In genomic region chr5:22224515-22224914, GRCm38 (mm10) we compare ENCODE assay signal across 21 mouse cellular contexts.
DNase-seq lines count a peak whose midpoint lies in the region; ATAC-seq and TF ChIP-seq lines count a peak whose summit lies in the region.
"Had no signal": no experiment of that assay in that cellular context is flagged by ENCODE, and none has a peak within 500 bp of the region (broad histone marks: within the 10 kb centered on the region; RNA-seq: fewer than 3 reads in every experiment).

No protein-coding gene starts in this region.

- H3K27ac ChIP-seq in liver, postnatal 0 days (ENCODE audit: low read depth): no peak overlapping the region
- H3K27ac ChIP-seq in embryonic facial prominence, embryonic 10.5 days (replicated peaks): no peak overlapping the region
- H3K27ac ChIP-seq: embryonic facial prominence, embryonic 12.5 days; forebrain, embryonic 12.5 days; heart, embryonic 10.5 days; hindbrain, embryonic 13.5 days; limb, embryonic 13.5 days; midbrain, embryonic 15.5 days; neural tube, embryonic 13.5 days had no signal

- no peaks in the 10 kb centered on the region for H3K79me3 ChIP-seq in C2C12 (ENCODE audit: low read depth)

- no peak overlapping the region for H3K4me2 ChIP-seq in liver, postnatal 0 days (ENCODE audit: low read depth, low read length)
- H3K4me2 ChIP-seq: embryonic facial prominence, embryonic 12.5 days; forebrain, embryonic 12.5 days; hindbrain, embryonic 13.5 days; limb, embryonic 13.5 days; midbrain, embryonic 15.5 days; neural tube, embryonic 13.5 days had no signal

- no peak for ATAC-seq in liver, postnatal 0 days
- ATAC-seq: midbrain, embryonic 15.5 days had no signal

- H3K4me3 ChIP-seq in C2C12 (ENCODE audit: insufficient read depth, poor library complexity, severe bottlenecking): no peak overlapping the region
- H3K4me3 ChIP-seq in liver, postnatal 0 days (ENCODE audit: low read depth, low read length): no peak overlapping the region
- H3K4me3 ChIP-seq in embryonic facial prominence, embryonic 10.5 days: no peak overlapping the region
- H3K4me3 ChIP-seq: embryonic facial prominence, embryonic 12.5 days; forebrain, embryonic 12.5 days; heart, embryonic 10.5 days; hindbrain, embryonic 13.5 days; limb, embryonic 13.5 days; midbrain, embryonic 15.5 days; neural tube, embryonic 13.5 days had no signal

- no peaks in the 10 kb centered on the region for H3K9me3 ChIP-seq in liver, postnatal 0 days (ENCODE audit: low read length)
- H3K9me3 ChIP-seq in embryonic facial prominence, embryonic 10.5 days: no peaks in the 10 kb centered on the region
- H3K9me3 ChIP-seq: embryonic facial prominence, embryonic 12.5 days; heart, embryonic 10.5 days; hindbrain, embryonic 13.5 days; midbrain, embryonic 15.5 days; neural tube, embryonic 13.5 days had no signal

- peak; percentile 1 for DNase-seq in kidney, postnatal 14 days
- DNase-seq in kidney, adult 11 months: no peak
- peak; percentile 71 for DNase-seq in 3T3-L1 (ENCODE audit: low read depth, low spot score)
- DNase-seq in liver, postnatal 0 days: peak; percentile 15
- no peak for DNase-seq in gastrocnemius, postnatal 25 days
- no peak for DNase-seq in embryonic facial prominence, embryonic 10.5 days (ENCODE audit: low spot score)
- DNase-seq: adrenal gland, adult 8-10 months; gastrocnemius, postnatal 36 days; heart, postnatal 36 days; kidney, adult 8-10 months; kidney, postnatal 10 days; layer of hippocampus, postnatal 36 days; lung, adult 18-20 months had no signal

- H3ac ChIP-seq in C2C12 (ENCODE audit: control insufficient read depth, insufficient read length, low read depth): no peak overlapping the region

- H3K4me1 ChIP-seq in liver, postnatal 0 days (ENCODE audit: insufficient read depth): no peaks in the 10 kb centered on the region
- H3K4me1 ChIP-seq in embryonic facial prominence, embryonic 10.5 days: no peaks in the 10 kb centered on the region
- H3K4me1 ChIP-seq: embryonic facial prominence, embryonic 12.5 days; forebrain, embryonic 12.5 days; hindbrain, embryonic 13.5 days; limb, embryonic 13.5 days; midbrain, embryonic 15.5 days; neural tube, embryonic 13.5 days had no signal

- H3K9ac ChIP-seq in liver, postnatal 0 days (replicated peaks): no peak overlapping the region
- H3K9ac ChIP-seq: embryonic facial prominence, embryonic 12.5 days; forebrain, embryonic 12.5 days; hindbrain, embryonic 13.5 days; limb, embryonic 13.5 days; midbrain, embryonic 15.5 days; neural tube, embryonic 13.5 days had no signal

- 24% methylated on average over 4 of the region's 4 CpGs for WGBS in liver, postnatal 0 days (ENCODE audit: insufficient replicate concordance)
- WGBS in embryonic facial prominence, embryonic 10.5 days: 74% methylated on average over 4 of the region's 4 CpGs

- H3K36me3 ChIP-seq in C2C12 (ENCODE audit: control insufficient read depth, insufficient read depth): no peaks in the 10 kb centered on the region
- H3K36me3 ChIP-seq in liver, postnatal 0 days (replicated peaks; ENCODE audit: insufficient read depth, low read length): no peaks in the 10 kb centered on the region
- no peaks in the 10 kb centered on the region for H3K36me3 ChIP-seq in embryonic facial prominence, embryonic 10.5 days (replicated peaks)
- H3K36me3 ChIP-seq: embryonic facial prominence, embryonic 12.5 days; forebrain, embryonic 12.5 days; heart, embryonic 10.5 days; limb, embryonic 13.5 days; midbrain, embryonic 15.5 days had no signal

- no peak for TF ChIP-seq EP300 in liver, postnatal 0 days (IDR thresholded peaks at IDR 0.05; ENCODE audit: low read depth)

- H3K27me3 ChIP-seq in C2C12 (ENCODE audit: control insufficient read depth, insufficient read depth, insufficient read length): no peaks in the 10 kb centered on the region
- H3K27me3 ChIP-seq in liver, postnatal 0 days (ENCODE audit: insufficient read depth, low read length): no peaks in the 10 kb centered on the region
- no peaks in the 10 kb centered on the region for H3K27me3 ChIP-seq in embryonic facial prominence, embryonic 10.5 days (replicated peaks; ENCODE audit: low read depth, poor library complexity, severe bottlenecking)
- H3K27me3 ChIP-seq: embryonic facial prominence, embryonic 12.5 days; forebrain, embryonic 12.5 days; hindbrain, embryonic 13.5 days; limb, embryonic 13.5 days; midbrain, embryonic 15.5 days; neural tube, embryonic 13.5 days had no signal

- no peak for TF ChIP-seq CTCF in C2C12 (IDR thresholded peaks at IDR 0.05; ENCODE audit: control insufficient read depth, insufficient read depth, insufficient read length)
- TF ChIP-seq CTCF in liver, postnatal 0 days (IDR thresholded peaks at IDR 0.05; ENCODE audit: low read depth): no peak

- no peaks in the 10 kb centered on the region for H3K79me2 ChIP-seq in C2C12 (ENCODE audit: control insufficient read depth, insufficient read depth)

TF ChIP-seq in C2C12, 6 proteins besides CTCF, POLR2A, EP300 and RAD21:
- TF ChIP-seq CEBPB (IDR thresholded peaks at IDR 0.05; ENCODE audit: low read depth): no peak
- TF ChIP-seq MAX (IDR thresholded peaks at IDR 0.05): peak; percentile 46
- TF ChIP-seq USF1 (IDR thresholded peaks at IDR 0.05; ENCODE audit: low read depth): no peak
TF ChIP-seq in C2C12: peak in this region for 1.

Comparison
In these comparisons a context has a peak if more than half of its experiments do, and no peak if none do; other contexts are left out.
1. DNase-seq: peak in kidney, postnatal 14 days (single experiment), 3T3-L1 (single experiment) and liver, postnatal 0 days (single experiment); none in kidney, adult 11 months (single experiment), gastrocnemius, postnatal 25 days (single experiment) and embryonic facial prominence, embryonic 10.5 days (single experiment).